Mouse (Mus musculus): Measurements from ENCODE around the gene Rabl3. TPM values are rescaled to one million over a fixed set of nuclear protein-coding genes. Genes with fewer than 3 reads are reported as not detected.

Rabl3 gene
- polyA plus RNA-seq, 1 experiment from 2014 or later = 28.1 TPM

DNA sequence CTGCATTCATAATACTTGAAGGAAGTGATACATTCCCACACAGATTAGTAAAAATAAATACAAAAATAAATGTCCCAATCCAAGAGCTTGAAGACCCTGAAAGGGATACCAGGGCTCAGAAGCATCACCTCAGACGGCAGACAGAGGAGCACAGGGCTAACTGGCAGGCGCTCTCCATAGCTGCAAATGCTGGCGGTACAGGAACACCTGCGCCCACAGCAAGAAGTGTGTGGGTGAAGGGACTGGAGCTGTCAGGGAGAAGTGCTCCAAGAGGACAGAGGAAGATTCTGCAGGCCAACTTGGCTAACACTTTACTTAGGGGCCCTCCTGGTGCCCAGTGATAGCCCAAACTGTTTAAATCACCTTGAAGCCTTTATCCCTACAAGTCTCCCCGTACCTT, 72.3 kb downstream of the Rabl3 start:
- ATAC-seq (replicated peaks; ENCODE audit: low FRiP score, low TSS enrichment, low read depth) = no peak

DNA sequence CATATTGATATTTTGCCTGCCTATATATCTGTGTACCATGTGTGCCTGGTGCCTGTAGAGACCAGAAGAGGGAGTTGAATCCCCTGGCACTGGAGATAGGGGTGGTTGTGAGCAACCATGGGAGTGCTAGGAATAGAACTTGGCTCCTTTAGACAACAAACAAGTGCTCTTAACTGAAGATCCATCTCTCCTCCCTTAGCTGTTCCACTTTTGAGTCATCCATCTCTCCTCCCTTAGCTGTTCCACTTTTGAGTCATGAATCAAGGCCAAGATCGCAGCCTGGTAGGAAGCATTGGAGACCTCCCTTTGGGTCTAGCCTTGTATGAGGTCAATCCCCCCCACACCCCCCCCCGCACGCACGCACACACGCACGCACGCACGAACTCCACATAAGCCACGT, 74.9 kb downstream of the Rabl3 start:
- Histone ChIP-seq H3K36me3 (ENCODE audit: control insufficient read depth, insufficient read depth, low read length) (no peaks in the 10 kb centered on the region), H3K4me1 (replicated peaks; ENCODE audit: control insufficient read depth, insufficient read depth, low read length) (0 out of 2 replicates have a peak, but pooled peaks cover 5% of the 10 kb centered on the region), H3K9ac (ENCODE audit: low read length) (no peak overlapping the region), H3K27me3 (replicated peaks; ENCODE audit: control insufficient read depth, insufficient read depth, low read length) (no peaks in the 10 kb centered on the region), H3K4me2 (ENCODE audit: low read length) (no peak overlapping the region), H3K4me3 (ENCODE audit: low read depth, low read length) (no peak overlapping the region), H3K9me3 (ENCODE audit: control insufficient read depth, low read length) (no peaks in the 10 kb centered on the region), H3K27ac (ENCODE audit: low read depth) (no peak overlapping the region)
- ATAC-seq (replicated peaks; ENCODE audit: low FRiP score, low TSS enrichment, low read depth) (no peak), DNase-seq (ENCODE audit: low spot score) (no peak)
- 95% methylated on average over 9 of the region's 9 CpGs for WGBS

More for the DNA sequence above, 72.3 kb downstream of the Rabl3 start:
- H3K4me2 ChIP-seq (ENCODE audit: low read length) = no peak overlapping the region
- no peak overlapping the region for H3K4me3 ChIP-seq (ENCODE audit: low read depth, low read length)
- no peaks in the 10 kb centered on the region for H3K4me1 ChIP-seq (replicated peaks; ENCODE audit: control insufficient read depth, insufficient read depth, low read length)
- no peaks in the 10 kb centered on the region for H3K36me3 ChIP-seq (ENCODE audit: control insufficient read depth, insufficient read depth, low read length)
- H3K9me3 ChIP-seq (ENCODE audit: control insufficient read depth, low read length) = no peaks in the 10 kb centered on the region
- no peak overlapping the region for H3K9ac ChIP-seq (ENCODE audit: low read length)
- no peak overlapping the region for H3K27ac ChIP-seq (ENCODE audit: low read depth)
- H3K27me3 ChIP-seq (replicated peaks; ENCODE audit: control insufficient read depth, insufficient read depth, low read length) = no peaks in the 10 kb centered on the region
- WGBS = 85% methylated on average over 5 of the region's 5 CpGs
- DNase-seq (ENCODE audit: low spot score) = no peak

GRCm38 (mm10) chr16:37615429-37615828, 75.7 kb downstream of the Rabl3 start:
- Histone ChIP-seq H3K4me1 (replicated peaks; ENCODE audit: control insufficient read depth, insufficient read depth, low read length) (0 out of 2 replicates have a peak, but pooled peaks cover 5% of the 10 kb centered on the region), H3K27me3 (replicated peaks; ENCODE audit: control insufficient read depth, insufficient read depth, low read length) (no peaks in the 10 kb centered on the region), H3K4me2 (ENCODE audit: low read length) (no peak overlapping the region), H3K27ac (ENCODE audit: low read depth) (no peak overlapping the region), H3K9me3 (ENCODE audit: control insufficient read depth, low read length) (no peaks in the 10 kb centered on the region), H3K4me3 (ENCODE audit: low read depth, low read length) (no peak overlapping the region), H3K9ac (ENCODE audit: low read length) (no peak overlapping the region), H3K36me3 (ENCODE audit: control insufficient read depth, insufficient read depth, low read length) (no peaks in the 10 kb centered on the region)
- no peak for DNase-seq (ENCODE audit: low spot score)
- 56% methylated on average over 8 of the region's 8 CpGs for WGBS
- no peak for ATAC-seq (replicated peaks; ENCODE audit: low FRiP score, low TSS enrichment, low read depth)

GRCm38 (mm10) chr16:37616104-37616503, 76.4 kb downstream of the Rabl3 start:
- Histone ChIP-seq H3K9ac (ENCODE audit: low read length) (no peak overlapping the region), H3K4me1 (replicated peaks; ENCODE audit: control insufficient read depth, insufficient read depth, low read length) (0 out of 2 replicates have a peak, but pooled peaks cover 5% of the 10 kb centered on the region), H3K4me2 (ENCODE audit: low read length) (no peak overlapping the region), H3K36me3 (ENCODE audit: control insufficient read depth, insufficient read depth, low read length) (no peaks in the 10 kb centered on the region), H3K4me3 (ENCODE audit: low read depth, low read length) (no peak overlapping the region), H3K27me3 (replicated peaks; ENCODE audit: control insufficient read depth, insufficient read depth, low read length) (no peaks in the 10 kb centered on the region), H3K9me3 (ENCODE audit: control insufficient read depth, low read length) (no peaks in the 10 kb centered on the region), H3K27ac (ENCODE audit: low read depth) (no peak overlapping the region)
- ATAC-seq (replicated peaks; ENCODE audit: low FRiP score, low TSS enrichment, low read depth) (no peak), DNase-seq (ENCODE audit: low spot score) (no peak)
- 65% methylated on average over 8 of the region's 8 CpGs for WGBS

- DNase-seq (ENCODE audit: low spot score) (no peak), ATAC-seq (replicated peaks; ENCODE audit: low FRiP score, low TSS enrichment, low read depth) (no peak)
- 26% methylated on average over 3 of the region's 3 CpGs for WGBS
- 0 out of 2 replicates have a peak, but pooled peaks cover 5% of the 10 kb centered on the region for H3K4me1 ChIP-seq (replicated peaks; ENCODE audit: control insufficient read depth, insufficient read depth, low read length)
- H3K9ac ChIP-seq (ENCODE audit: low read length) = no peak overlapping the region
- H3K4me3 ChIP-seq (ENCODE audit: low read depth, low read length) = no peak overlapping the region
- no peaks in the 10 kb centered on the region for H3K36me3 ChIP-seq (ENCODE audit: control insufficient read depth, insufficient read depth, low read length)
- no peak overlapping the region for H3K4me2 ChIP-seq (ENCODE audit: low read length)
- H3K27me3 ChIP-seq (replicated peaks; ENCODE audit: control insufficient read depth, insufficient read depth, low read length) = no peaks in the 10 kb centered on the region
- no peak overlapping the region for H3K27ac ChIP-seq (ENCODE audit: low read depth)
- no peaks in the 10 kb centered on the region for H3K9me3 ChIP-seq (ENCODE audit: control insufficient read depth, low read length)
Observed at GRCm38 (mm10) chr16:37617695-37618094, 78.0 kb downstream of the Rabl3 start.

Other genes with a start within 250 kb of the Rabl3 start
- 4.2 and 4.6 TPM in 2 replicates for gene Stxbp5l, start 154.9 kb upstream of the Rabl3 start, polyA plus RNA-seq (2014; fragmentation: Nextera tagmentation; extraction: Ambion mirVana)
- 24.6 and 28.3 TPM in 2 replicates for gene Gtf2e1, start 96 bp upstream of the Rabl3 start, polyA plus RNA-seq (2014; fragmentation: Nextera tagmentation; extraction: Ambion mirVana)
- gene Hgd, start 40.3 kb downstream of the Rabl3 start, polyA plus RNA-seq (2014; fragmentation: Nextera tagmentation; extraction: Ambion mirVana) = 0.11 and 0.24 TPM in 2 replicates
- 58.1 and 67.1 TPM in 2 replicates for gene Ndufb4, start 114.6 kb downstream of the Rabl3 start, polyA plus RNA-seq (2014; fragmentation: Nextera tagmentation; extraction: Ambion mirVana)
- gene Fstl1, start 237.0 kb downstream of the Rabl3 start, polyA plus RNA-seq (2014; fragmentation: Nextera tagmentation; extraction: Ambion mirVana) = 307 and 342 TPM in 2 replicates

Data from intestine, embryonic 14.5 days (tissue).